Mouse (Mus musculus) MEL-GATA-1-ER (cell line): Measurements from ENCODE around the gene Stap2.

Source experiments
- DNase-seq: peaks from one replicate; pipeline ENCODE4 v3.0.0-alpha.2; 2012; ENCODE audit warnings: low read depth; ENCODE audit errors: extremely low read depth

Stap2 gene

DNA sequence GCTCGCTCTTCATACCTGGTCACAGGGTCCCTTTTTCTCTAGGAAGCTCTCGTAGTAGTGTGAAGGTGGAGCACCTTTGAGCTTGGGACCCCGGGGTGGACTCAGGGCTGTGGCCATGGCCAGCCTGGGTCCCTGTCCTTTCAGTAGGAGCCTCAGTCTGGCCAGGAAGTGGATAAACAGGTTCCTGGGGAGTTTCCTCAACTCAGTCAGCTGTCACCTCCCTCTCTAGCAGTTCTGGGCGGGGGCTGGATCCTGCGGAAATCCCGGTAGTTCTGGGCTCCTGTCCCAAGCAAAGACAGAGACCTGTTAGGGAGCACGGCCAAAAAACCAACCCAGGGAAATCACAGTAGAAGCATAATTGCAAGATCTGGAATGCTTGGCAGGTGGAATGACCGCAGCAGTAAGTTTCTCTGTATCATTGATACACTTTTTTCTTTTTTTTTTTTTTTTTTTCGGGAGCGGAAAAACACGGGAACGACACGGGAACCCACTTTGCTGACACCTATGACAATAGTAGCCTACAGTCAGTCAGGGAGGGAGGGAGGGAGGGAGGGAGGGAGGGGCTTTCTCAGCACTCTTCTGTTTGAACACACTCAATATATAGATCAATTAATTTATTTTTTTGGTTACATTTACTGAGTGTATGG, at the start of gene Stap2, which contains the start of gene Mpnd:
Gene Stap2 (minus strand): TSS at position 170 of the 647 bp plus-strand sequence.
Gene Mpnd (plus strand): TSS at position 297 of the 647 bp plus-strand sequence.
- peak; percentile 62 for DNase-seq

DNA sequence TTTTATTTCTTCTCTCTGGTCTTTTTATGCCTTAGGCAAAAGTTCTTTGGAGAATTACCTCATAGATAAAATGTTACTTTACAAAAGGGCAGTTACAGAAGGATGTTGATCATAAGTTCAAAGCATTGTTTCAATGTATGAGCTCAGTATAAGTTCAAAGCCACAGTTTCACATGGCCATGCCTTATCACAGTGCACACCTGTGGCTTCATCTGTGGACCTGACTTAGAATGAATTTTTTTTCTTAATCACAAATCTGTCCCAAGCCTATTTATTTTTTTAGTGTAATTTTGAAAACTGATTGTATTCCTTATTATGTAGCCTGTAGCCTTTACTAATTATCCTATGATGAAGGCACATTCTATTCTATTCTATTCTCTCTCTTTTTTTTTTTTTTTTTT, 49.6 kb upstream of the Stap2 start:
- DNase-seq, result no peak

DNA sequence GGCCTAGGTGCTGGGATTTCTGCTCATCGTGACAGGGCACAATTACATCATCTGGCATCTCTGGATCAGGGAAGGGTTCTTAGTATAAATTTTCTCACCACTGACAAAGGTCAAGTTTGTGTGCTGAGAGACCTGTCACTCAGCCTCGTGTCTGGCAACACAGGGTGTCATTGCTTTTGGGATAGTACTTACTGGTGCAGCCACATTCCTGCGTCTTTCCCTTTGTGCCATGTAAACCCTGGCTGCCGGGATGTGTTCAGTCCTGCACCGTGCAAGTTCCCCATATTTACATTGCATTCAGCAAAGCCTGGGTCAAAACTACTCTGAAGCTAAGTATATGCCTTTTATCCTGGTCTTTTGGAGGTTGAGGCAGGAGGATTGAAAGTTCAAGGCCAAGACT, 46.0 kb upstream of the Stap2 start:
- no peak for DNase-seq

DNA sequence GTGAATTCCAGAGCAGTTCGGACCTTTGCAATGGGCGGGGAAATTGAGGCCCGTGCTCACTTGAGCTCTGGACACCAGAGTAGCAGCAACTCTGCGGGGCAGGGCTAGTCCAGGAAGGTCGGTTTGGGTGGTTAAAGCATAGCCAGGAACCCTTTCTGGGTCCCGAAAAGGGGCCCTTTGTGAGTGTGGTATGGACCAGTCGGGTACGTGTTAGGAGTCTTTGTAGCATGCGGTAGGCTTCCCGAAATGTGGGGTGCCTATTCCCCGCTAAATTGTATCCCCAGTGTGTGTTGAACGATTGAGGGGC, 35.4 kb upstream of the Stap2 start:
- DNase-seq, result no peak

DNA sequence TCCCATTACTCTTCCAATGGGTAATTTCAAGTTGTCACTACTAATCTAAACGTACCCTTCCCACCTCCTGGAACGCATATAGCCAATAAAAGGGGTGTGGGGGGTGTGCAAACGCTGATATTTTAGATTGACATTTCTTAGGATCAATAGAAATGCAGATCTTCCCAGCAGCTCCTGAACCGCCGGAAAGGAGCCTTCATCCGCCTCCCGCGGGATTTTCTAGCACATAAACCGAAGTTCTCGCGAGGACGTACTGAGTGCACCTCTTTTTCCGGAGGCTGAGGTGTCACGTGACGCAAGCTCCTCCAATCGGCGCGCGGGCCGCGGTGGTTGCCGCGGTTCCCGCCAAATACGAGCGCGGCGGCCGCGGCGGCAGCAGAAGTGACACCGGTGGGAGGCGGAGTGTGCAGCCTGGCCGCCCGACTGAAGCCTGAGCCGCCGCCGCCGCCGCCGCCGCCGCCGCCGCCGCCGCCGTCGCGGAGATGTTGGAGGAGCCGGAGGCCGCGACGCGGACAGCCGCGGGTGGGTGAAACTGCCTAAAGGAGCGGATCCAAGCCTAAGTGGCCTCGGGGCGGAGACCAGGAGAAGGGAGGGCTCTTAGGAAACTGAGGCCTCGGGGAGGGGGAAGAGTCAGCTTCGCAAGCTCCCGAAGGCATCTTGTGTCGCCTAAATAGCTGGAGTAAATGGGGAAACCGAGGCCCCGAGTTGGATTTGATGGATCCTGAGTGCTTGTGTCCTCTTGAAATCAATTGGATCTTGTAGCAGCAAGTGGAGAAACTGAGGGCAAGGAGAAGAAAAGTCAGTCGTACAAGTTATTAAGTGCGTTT, 34.9 kb upstream of the Stap2 start, which contains the start of gene Chaf1a:
Gene Chaf1a (plus strand): TSS at position 410 of the 827 bp plus-strand sequence.
- peak; percentile 99 for DNase-seq

DNA sequence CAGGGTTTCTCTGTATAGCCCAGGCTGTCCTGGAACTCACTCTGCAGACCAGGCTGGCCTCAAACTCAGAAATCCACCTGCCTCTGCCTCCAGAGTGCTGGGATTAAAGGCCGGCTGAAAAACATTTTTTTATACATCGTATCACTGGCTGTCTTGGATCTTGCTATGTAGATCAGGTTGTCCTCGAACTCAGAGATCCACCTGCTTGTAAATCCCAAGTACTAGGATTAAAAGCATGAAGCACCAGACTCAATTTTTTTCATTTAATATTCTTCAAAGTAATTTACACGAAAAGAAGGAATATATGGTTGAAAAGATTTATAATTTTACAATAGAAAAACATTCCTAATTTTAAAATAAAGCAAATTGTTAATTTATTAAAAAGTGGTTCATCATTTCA, 34.0 kb upstream of the Stap2 start:
- no peak for DNase-seq

DNA sequence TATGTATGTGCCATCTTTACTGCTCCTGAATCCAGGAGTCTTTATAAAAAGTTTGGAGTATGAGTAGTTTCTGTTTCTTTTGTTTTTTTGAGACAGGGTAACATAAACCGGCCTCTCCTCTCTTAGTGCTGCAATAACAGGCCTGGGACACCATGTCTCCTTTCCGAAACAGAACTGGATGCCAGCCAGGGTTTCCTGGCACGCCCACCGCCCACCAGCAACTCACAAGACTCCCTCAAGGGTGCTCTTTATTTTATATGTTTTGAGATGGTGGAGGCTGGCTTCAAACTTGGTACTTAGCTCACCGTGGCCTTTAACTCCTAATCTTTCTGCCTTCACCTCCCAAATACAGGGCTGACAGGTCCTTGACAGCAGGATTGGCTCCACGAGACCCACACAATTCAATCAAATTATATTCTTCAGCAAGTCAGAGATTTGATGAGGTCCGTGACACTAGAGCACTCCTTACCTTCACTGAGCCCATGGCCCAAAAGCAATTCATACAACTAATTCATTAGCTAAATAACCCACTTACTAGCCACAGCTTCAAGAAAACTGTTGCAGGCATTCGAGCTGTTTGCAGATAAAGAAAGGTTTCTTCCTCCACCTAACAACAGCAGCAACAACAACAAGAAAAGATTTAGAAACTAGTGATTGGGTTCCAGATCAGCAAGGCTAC, 33.3 kb upstream of the Stap2 start:
- DNase-seq, result no peak

DNA sequence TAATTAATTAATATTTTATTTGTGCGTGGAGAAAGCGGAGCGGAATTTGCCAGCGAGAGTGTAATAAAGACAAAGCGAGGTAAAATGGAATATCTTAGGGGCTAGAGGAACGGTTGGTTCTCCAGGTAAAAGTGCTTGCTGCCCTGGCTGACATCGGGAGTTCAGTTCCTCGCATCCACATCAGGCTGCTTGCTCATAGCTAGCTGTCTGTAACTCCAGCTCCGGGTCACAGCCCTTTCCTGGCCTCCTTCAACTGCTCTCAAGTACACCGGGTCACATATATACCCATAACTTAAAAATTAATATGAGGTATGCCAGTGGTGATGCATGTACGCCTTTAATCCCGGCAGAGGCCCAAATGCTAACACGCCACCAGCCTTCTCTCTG, 31.5 kb upstream of the Stap2 start:
- DNase-seq, result no peak

DNA sequence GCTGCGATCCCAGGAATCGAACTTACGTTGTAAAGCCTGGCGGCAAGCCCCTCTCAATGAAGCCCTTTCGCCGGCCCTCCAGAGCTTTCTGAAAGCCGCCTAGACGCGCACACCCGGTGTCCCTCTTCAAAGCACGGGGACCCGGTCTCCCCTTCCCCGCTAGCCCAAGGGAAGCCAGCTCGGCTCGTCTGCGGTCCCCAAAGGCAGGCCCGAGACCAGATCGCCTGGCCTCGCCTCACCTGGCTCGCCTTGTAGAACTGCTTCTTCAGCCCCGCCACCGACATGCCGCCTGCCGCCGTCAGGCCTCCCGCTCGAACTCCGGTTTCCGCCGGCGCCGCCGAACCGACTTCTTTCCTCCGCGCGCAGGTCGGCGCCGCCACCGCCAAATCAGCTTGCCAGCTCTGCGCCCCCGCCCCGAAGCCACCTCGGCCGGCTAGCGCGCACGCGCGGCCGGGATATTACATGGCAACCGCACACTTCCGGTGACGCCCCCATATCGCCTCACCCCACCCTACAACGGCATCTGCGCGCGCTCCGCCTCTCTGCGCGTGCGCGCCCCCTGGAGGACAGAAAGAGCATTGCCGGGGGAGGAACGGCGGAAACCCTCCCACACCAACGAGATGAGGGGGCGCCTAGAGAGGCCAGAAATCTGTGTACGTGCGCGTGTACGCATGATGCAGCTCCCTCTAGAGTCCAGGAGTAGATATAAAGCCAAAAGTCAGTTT, 31.0 kb upstream of the Stap2 start, which contains the start of gene Sh3gl1:
Gene Sh3gl1 (minus strand): TSS at position 460 of the 725 bp plus-strand sequence.
- peak; percentile 84 for DNase-seq

DNA sequence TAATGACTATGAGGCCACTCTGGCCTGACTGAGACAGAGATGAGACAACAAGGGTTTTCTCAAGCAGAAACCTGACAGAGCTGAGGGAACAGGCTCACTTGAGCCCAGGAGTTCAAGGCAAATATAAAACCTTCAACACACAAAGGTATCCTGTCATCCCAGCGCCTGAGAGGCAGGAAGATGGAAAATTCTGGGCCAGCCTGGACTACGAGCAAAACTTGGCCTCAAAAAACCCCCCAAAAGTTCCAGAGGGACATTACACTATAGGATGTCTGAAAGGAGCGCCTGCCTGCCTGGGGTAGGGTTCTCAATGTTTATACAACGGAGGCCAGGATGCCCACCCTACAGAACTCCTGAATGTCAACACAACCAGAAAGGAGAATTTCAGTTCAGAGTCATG, 29.8 kb upstream of the Stap2 start:
- DNase-seq, result no peak

DNA sequence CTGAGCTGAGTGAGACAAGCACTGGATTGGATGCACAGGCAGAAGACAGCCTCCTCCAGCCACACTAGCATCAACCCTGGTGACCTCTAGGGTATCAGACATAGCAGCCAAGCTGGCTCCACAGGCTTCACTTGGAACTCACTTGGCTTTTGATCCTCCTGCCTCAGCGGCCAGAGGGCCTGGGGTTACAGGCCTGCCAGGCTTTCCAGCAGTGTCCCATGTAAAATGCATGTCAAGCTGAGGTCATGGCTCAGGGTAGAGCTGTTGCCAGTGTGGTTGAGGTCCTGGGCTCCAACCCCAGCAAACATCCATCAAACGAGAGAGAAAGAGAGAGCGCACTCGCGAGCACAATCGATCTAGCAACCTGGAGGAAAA, 29.3 kb upstream of the Stap2 start:
- no peak for DNase-seq

DNA sequence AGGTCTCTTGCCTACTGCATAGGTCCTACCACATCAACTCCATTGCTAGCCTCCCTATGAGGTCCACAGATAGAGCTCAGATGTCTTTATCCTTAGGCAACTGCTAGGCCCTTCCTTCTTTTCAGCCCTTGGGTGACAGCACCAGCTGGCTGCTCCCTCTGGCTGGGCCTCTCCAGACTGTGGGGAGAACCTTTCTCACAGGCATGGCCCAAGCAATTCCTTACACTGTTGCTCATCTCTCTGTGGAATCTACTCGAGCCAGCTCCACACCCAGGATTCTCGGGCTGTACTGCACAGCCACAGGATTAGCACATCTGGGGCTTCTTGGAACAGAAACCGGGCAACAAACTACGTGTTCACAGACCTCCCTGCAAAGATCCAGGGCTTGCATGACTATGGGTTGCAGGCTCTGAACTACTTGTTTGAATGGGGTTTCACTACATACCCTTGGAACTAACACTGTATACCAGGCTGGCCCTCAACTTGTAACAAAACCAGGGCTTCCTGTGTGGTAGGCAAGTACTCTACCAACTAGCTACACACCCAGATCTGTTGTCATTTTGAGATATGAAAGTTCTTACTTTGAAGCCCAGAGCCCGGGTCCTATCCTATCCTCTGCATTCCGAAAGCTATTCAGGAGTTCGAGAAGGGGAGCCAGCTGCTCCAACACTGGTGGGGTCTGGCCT, 28.8 kb upstream of the Stap2 start:
- no peak for DNase-seq

DNA sequence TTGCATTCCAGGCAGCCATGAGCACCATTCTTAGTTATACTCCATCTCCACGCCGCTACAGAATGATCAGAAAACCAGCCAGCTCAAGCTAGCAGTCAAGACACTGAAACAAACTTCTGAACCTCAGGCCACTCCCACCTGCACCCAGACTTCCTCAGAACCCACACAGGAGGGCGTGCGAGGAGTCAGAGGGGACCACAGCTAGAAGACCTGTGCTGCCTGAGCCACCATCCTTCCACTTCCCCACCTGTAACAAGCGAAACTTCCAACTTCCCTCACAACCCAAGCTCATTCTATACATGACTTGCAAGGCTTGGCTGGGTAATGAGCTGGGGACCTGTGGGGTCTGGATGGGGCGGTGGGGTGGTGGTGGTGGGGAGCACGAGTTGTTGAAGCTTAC, 27.4 kb upstream of the Stap2 start:
- no peak for DNase-seq

DNA sequence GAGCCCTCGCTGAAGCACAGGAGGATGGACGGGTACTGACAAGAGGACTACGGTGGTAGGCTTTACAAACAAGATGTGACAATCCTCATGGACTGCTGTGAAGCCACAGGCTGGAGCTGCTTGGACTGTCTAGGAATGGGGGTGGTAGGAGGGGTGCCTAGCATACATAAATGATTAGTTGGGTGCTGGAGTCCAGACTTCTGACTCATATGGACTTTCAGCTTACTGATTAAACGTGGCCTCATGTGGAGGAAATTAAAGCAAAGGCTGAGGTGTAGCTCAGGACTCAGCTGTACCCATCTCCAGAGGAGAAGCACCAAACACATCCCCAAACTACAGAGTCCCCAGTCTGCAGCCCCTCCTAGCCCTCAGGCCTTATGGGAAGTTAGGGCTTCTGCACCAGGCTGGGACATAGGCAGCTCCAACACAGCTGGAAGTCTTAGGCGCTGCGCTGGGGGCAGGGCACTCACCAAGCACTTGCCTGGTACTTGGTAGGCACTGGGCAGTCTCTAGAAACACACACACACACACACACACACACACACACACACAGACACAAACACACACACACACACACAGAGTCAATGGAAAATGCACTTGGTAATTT, 26.8 kb upstream of the Stap2 start:
- DNase-seq, result no peak

DNA sequence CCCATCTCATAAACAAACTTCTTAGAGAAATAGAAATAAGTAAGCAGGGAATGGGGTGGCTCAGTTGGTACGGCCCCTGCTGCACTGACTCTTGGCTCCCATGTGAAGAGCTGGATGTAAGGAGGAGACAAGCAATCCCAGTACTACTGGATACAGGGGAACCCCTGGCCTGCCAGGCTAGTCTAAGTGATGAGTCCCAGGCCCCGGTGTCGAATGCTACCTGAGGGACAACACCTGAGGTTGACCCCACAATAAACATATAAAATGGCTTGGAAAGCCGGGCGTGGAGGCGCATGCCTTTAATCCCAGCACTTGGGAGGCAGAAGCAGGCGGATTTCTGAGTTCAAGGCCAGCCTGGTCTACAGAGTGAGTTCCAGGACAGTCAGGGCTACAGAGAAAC, 26.0 kb upstream of the Stap2 start:
- no peak for DNase-seq

DNA sequence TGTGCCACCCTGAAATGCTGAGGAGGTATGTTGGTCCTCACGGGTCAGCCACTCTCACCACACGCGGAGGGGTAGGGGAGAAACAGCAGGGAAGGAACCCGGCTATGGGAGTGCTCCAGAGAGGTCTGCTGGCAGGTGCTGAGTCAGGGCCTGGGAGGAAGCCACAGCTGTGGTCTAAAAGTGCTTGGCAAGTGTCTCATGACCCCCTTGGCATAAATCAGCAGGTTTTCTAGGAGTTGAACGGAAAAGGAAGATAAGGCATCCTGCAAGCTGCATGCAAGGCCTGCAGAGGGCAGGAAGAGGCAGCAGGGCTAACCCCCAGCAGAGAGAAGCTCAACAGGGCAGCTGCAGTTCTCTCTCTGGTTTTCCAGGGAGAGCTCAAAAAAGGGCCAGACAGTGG, 25.5 kb upstream of the Stap2 start:
- peak; percentile 77 for DNase-seq

DNA sequence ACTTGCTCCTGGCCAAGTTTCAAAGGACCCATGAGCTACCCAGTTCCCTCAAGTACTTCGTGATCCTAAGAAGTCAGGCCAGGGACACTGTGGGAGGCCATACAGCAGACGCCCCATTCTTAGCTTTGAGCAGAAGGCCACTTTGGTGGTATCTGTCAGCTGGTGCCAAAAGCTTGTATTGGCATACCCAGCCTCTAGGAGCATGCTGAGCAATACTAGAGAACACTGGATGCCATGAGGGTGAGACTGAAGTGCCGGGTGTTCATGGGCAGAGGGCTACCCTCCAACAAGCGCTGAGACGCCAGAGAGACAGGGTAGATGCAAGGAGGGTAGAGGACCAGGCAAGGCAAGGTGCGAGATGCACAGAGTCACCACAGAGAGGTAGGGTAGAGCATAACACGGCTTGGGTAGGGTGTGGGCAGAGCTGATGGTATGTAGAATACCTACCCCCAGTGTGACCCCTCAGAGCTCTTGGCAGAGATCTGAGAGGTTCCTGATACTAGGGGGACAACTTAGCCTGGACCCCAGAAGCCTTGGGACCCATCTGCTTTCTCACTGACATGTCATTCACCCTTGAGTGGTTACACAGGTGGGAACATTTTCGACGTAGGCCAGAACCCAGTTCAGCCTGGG, 25.0 kb upstream of the Stap2 start:
- DNase-seq, result no peak

DNA sequence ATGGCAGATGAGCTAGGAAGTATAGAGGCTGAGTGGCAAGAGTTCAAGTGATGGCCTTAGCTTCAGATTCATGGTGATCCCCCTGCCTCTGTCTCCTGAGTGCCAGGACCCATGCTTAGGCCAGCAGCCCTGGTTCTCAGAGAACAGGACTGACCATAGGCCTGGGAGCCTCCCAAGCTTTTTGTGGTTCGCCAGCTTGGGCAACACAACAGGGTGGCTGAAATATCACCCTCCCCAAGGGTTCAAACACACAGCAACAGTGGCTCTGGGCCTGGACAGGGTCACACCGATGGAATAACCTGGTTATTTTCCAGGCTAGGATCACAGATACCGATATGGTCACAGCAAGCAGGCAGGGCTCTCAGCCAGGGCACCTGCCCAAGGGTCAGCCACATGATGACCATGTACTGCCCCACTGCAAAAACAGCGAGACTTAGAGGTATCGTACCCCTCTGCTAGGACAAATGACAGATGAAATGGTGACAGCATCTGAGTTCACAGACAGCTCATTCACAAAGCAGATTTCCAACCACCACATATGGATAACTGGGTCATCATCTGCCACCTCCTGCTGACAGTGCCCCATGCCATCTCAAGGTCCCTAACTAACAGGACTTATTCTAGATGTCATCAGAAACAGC, 22.5 kb upstream of the Stap2 start:
- no peak for DNase-seq

DNA sequence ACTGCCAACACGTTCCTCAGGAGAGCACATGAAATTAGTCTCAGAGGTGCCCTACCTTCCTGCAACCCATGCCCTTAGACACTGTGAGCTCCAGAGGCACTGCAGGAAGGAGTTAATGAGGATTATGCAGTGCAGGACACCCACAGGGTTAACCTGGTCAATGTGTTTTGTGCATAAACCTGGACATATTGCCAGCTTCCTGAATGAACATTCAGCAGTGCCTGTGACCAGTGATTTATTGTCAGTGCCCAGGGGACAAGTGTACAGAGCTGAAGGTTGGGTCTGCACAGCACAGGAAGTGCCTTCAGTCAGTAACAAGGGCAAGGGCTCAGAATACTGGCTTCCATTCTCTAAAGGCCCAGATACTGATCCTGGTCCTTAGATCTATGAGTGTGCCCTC, 21.5 kb upstream of the Stap2 start:
- no peak for DNase-seq

DNA sequence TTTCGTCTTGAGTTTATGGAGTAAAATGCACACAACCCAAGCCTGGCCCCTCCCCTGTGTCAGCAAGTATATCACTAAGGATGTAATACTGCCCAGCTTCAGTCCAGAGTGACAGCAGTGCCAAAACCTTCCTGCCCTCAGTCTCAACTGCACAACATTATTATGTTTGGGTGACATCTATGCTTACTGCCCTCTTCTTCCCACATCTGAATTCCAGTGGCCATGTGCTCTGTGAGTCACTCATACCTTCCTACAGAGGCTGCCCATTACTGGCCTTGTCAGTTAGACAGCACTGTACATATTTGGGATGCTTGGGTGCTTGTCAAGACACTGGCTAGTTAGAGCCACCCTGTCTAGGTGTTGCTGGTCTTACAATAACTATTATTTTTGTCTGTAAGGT, 20.9 kb upstream of the Stap2 start:
- no peak for DNase-seq
